Mouse (Mus musculus) urinary bladder, postnatal 36 days (tissue): Measurements from ENCODE around the gene Mthfd1.
A peak's percentile ranks its signal among the peaks of the same experiment; 100 is the strongest.

Experiments used
- DNase-seq, 2 experiments: peaks; one replicate each; pipeline ENCODE4 v3.0.0; 2022; ENCODE audit warnings: low spot score in 2 of 2, mixed read lengths in 1 of 2

Gene Mthfd1

GRCm38 (mm10) chr12:76349680-76350220 lies 94.7 kb downstream of the Mthfd1 start:
- DNase-seq, result no peak

GRCm38 (mm10) chr12:76360868-76361267 lies 105.8 kb downstream of the Mthfd1 start:
- no peak for DNase-seq

GRCm38 (mm10) chr12:76361405-76362302 lies 106.6 kb downstream of the Mthfd1 start:
- no peak for DNase-seq

- no peak for DNase-seq
Observed at GRCm38 (mm10) chr12:76362303-76362676, 107.2 kb downstream of the Mthfd1 start.

GRCm38 (mm10) chr12:76366276-76366675 lies 111.2 kb downstream of the Mthfd1 start:
- DNase-seq, result no peak

GRCm38 (mm10) chr12:76367096-76367995 lies 112.2 kb downstream of the Mthfd1 start:
- peak in 1 of 2 experiments; percentile 24 for DNase-seq

- DNase-seq, result no peak
Observed at GRCm38 (mm10) chr12:76368201-76368789, 113.2 kb downstream of the Mthfd1 start.

GRCm38 (mm10) chr12:76368790-76369205 lies 113.7 kb downstream of the Mthfd1 start:
- no peak for DNase-seq
